Mouse (Mus musculus) testis, adult 2 months (tissue): ENCODE results near the gene Vamp1. TPM values are rescaled to one million over a fixed set of nuclear protein-coding genes. Genes with fewer than 3 reads are reported as not detected.
"Not testable (repeated sequence)": the region's sequence is repeated elsewhere in the genome, so short reads cannot be mapped to it uniquely, and the experiment has no call there.

ENCODE experiments used
- H3K27ac ChIP-seq: fragments of 200-500 bp; 2 replicates; pipeline ENCODE4 v1.5.1; 2012; ENCODE audit warnings: low read depth, low read length; ENCODE audit not compliant: control insufficient read depth, insufficient read depth
- H3K27me3 ChIP-seq: fragments of 200-500 bp; 2 replicates; pipeline ENCODE4 v1.6.1; 2012; ENCODE audit warnings: mild to moderate bottlenecking, low read length, moderate library complexity; ENCODE audit not compliant: control insufficient read depth, insufficient read depth
- H3K36me3 ChIP-seq: fragments of 200-500 bp; 2 replicates; pipeline ENCODE4 v1.6.1; 2012; ENCODE audit warnings: mild to moderate bottlenecking, low read length; ENCODE audit not compliant: control insufficient read depth, insufficient read depth
- H3K4me1 ChIP-seq: fragments of 200-500 bp; 2 replicates; pipeline ENCODE4 v1.6.1; 2012; ENCODE audit warnings: low read length; ENCODE audit not compliant: control insufficient read depth, insufficient read depth
- H3K4me3 ChIP-seq: fragments of 200-500 bp; 2 replicates; pipeline ENCODE4 v1.5.1; 2012; ENCODE audit warnings: low read depth, mild to moderate bottlenecking, low read length, moderate library complexity, mixed read lengths; ENCODE audit not compliant: control insufficient read depth
- CTCF ChIP-seq: fragments of 200-500 bp; IDR thresholded peaks from 2 replicates; pipeline ENCODE4 v1.5.1; 2012; ENCODE audit warnings: low read depth, mild to moderate bottlenecking, inconsistent platforms, low read length, moderate library complexity; ENCODE audit not compliant: control insufficient read depth, insufficient read depth, insufficient replicate concordance
- POLR2A ChIP-seq: fragments of 200-500 bp; IDR thresholded peaks from 2 replicates; pipeline ENCODE4 v1.6.1; 2012; ENCODE audit warnings: low read depth, mild to moderate bottlenecking, inconsistent platforms, low read length, moderate library complexity; ENCODE audit not compliant: control insufficient read depth
- polyA plus RNA-seq: library from polyadenylated mRNA; depleted of rRNA; stranded (reverse); fragments of >200 nt; gene quantifications from 2 replicates; pipeline ENCODE4 v1.2.3, GENCODE M21; 2012

The Vamp1 gene
- polyA plus RNA-seq, 1 experiment: 11.3 TPM

DNA sequence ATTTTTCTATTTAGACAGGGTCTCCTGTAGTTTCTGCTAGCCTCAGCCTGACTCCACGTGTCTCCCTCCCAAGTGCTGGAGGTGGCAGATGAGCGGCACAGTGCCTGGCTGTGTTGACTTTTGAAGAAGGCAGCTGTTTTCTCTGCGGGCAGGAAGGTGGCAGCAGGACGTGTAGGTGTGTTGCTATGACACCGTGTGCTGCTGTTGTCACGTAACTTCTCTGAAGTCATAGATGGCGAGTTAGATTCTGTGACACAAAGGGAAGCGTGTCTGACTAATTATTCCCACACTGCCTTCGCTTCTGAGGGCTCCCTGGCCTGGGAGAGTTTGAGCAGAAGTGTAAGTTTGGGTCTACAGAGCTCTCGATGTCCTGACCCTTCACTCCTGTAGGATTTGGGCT lies 49.9 kb downstream of the Vamp1 start:
- H3K27me3 ChIP-seq: no peaks in the 10 kb centered on the region
- TF ChIP-seq CTCF: no peak
- peak; percentile 52; the same call in 1 of the 2 replicates for TF ChIP-seq POLR2A
- H3K4me1 ChIP-seq: no peaks in the 10 kb centered on the region
- no peaks in the 10 kb centered on the region for H3K36me3 ChIP-seq
- peak overlapping the region; percentile 80 for H3K4me3 ChIP-seq
- H3K27ac ChIP-seq: 0 out of 2 replicates have a peak overlapping the region, but pooled peaks have one; percentile 12

DNA sequence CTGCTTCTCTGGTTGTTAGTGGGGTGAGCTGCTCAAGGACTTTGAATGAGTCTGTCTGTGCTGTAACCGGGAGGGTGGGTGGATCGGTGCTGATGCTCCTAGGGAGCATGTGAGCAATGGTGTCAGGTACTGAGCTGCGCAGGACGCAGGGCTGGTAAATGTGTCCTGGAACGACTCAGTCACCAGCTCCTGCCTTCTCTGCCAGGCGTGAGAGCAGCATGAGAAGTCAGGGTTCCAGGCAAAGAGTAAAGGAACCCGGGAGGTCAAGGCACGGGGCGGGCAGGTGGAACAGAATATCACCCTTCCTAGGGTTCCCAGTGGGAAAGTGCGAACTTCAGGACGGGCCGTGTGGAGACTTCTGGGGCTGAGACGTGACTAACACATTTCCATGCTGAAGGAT lies 50.7 kb downstream of the Vamp1 start:
- TF ChIP-seq POLR2A (no peak), CTCF (no peak)
- Histone ChIP-seq H3K4me3 (peak overlapping the region; percentile 80), H3K27me3 (no peaks in the 10 kb centered on the region), H3K27ac (no peak overlapping the region), H3K36me3 (no peaks in the 10 kb centered on the region), H3K4me1 (no peaks in the 10 kb centered on the region)

DNA sequence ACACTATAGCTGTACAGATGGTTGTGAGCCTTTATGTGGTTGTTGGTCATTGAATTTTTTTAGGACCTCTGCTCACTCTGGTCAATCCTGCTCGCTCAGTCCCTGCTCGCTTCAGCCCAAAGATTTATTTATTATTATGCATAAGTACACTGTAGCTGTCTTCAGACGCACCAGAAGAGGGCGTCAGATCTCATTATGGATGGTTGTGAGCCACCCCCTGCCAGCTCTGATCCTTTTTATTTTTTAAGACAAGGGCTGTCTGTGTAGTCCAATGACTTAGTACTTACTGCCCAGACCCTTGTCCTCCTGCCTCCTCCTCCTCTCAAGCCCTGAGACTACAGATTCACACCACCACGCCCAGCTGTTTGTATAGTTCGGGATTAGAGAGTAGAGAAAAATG lies 51.2 kb downstream of the Vamp1 start:
- H3K36me3 ChIP-seq, H3K4me1 ChIP-seq, H3K27me3 ChIP-seq, H3K27ac ChIP-seq: not testable (repeated sequence)
- peak overlapping the region; percentile 3 for H3K4me3 ChIP-seq

DNA sequence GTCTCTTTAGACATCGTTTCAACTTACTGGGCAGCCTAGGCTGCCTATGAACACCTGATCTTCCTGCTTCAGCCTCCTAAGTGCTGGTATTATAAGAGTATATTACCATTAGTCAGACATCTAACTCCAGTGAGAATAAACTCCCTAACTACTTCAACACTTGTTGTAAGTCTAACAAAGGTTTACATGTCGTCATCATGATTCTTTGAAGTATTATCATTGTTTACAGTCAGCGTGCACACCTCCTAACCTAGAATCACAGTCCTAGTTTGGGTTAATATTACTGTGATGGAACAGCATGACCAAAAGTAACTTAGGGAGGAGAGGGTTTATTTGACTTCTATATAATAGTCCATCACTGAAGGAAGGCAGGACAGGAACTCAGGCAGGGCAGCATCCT lies 52.1 kb downstream of the Vamp1 start:
- no peak overlapping the region for H3K27ac ChIP-seq
- TF ChIP-seq CTCF: no peak
- no peak for TF ChIP-seq POLR2A
- H3K27me3 ChIP-seq: no peaks in the 10 kb centered on the region
- H3K4me3 ChIP-seq: no peak overlapping the region
- H3K36me3 ChIP-seq: no peaks in the 10 kb centered on the region
- H3K4me1 ChIP-seq: peaks cover 3% of the 10 kb centered on the region; the same call in 1 of the 2 replicates

DNA sequence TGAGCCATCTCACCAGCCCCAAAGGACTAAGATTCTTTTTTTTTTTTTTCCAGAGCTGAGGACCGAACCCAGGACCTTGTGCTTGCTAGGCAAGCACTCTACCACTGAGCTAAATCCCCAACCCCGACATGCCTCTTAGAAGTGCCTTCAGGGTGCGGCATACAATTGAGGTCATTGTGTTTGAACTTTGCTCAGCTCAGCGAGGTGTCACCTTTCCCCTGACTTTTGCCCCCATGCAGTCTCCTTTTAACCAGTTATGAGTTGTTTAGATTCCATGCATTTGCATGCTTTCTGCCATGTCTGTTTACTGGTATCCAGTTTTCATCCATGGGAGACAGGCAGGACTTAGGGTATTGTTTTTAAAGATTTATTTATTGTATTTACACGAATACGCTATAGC lies 53.4 kb downstream of the Vamp1 start:
- TF ChIP-seq CTCF (no peak), POLR2A (no peak)
- Histone ChIP-seq H3K27me3 (no peaks in the 10 kb centered on the region), H3K36me3 (no peaks in the 10 kb centered on the region), H3K27ac (no peak overlapping the region), H3K4me3 (no peak overlapping the region), H3K4me1 (peaks cover 3% of the 10 kb centered on the region; the same call in 1 of the 2 replicates)

DNA sequence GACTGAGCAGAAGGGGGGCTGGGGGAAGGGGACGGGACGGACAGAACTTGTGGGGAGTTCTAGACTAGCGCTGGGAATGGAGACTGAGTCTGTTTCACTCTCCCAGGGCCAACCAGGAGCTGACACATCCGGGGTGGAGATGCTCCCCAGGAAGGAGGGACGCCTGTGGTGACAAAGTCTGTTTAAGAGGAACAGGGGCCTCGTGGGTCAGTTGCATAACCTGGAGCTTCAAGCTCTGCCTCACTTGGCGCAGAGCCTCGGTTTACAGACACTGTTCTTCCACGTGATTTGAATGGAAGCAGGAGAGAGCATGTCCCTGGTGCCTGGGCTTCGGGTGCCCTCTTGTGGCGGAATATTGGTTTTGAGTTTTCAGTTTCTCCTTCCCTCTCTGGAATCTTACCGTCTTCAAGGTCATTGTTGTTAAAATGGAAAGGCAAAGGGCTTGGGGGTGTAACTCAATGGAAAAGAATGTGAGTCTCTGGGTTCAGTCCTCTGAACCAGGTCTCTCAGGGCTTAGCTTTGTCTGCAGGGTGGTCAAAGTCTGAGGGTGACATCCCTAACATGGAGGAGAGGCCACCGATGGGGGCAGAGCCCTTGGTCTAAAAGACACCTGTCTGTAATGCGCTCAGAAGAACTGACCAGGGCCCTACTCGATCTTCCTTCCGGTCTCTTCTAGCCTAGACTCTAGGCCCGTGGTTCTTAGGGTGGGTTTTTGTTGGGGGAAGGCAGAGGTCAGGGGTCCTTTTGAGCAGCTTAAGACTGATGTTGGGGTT lies 56.3 kb downstream of the Vamp1 start:
- Histone ChIP-seq H3K4me3 (peak overlapping the region; percentile 15), H3K4me1 (peaks cover 3% of the 10 kb centered on the region; the same call in 1 of the 2 replicates), H3K27ac (no peak overlapping the region), H3K27me3 (no peaks in the 10 kb centered on the region), H3K36me3 (no peaks in the 10 kb centered on the region)
- TF ChIP-seq CTCF (peak; percentile 69; the same call in 1 of the 2 replicates), POLR2A (no peak)

DNA sequence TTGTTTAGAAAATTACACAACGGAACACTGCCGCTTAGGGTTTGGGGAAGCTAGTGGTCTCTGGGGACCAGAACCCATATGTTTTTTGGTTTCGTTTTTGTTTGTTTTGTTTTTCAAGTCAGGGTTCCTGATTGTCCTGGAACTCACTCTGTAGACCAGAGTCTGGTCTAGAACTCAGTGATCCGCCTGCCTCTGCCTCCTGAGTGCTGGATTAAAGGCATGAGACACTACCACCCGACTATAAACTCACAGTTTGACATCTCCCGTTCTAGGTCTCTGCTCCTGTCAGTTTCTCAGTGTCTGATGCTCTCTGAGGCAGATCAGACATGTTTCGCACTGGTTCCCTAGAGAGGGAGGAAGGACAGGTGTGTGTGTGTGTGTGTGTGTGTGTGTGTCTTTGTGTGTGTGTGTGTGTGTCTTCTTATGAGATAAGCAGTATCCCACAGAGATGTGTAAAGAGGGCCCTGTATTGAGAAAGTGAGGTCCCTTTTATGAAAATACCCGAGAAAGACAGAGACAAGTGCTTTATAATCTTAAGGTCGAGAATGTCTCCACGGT lies 57.0 kb downstream of the Vamp1 start:
- no peak overlapping the region for H3K4me3 ChIP-seq
- H3K27ac ChIP-seq: no peak overlapping the region
- H3K36me3 ChIP-seq: no peaks in the 10 kb centered on the region
- TF ChIP-seq CTCF (no peak), POLR2A (no peak)
- peaks cover 3% of the 10 kb centered on the region; the same call in 1 of the 2 replicates for H3K4me1 ChIP-seq
- no peaks in the 10 kb centered on the region for H3K27me3 ChIP-seq
